Mouse (Mus musculus) forebrain, embryonic 16.5 days (tissue): Measurements from ENCODE around the gene Mapk13. TPM values are rescaled to one million over a fixed set of nuclear protein-coding genes. Genes with fewer than 3 reads are reported as not detected.

Experiments
- ATAC-seq: fragments of 200-750 bp; cut with Nextera tagmentation; 2 replicates; pipeline ENCODE4 v1.8.0; 2017; ENCODE audit warnings: mild to moderate bottlenecking, moderate library complexity
- H3K27ac ChIP-seq: fragments of 300-500 bp; sonication (generic); 2 replicates; pipeline ENCODE4 v1.5.1; 2014; ENCODE audit warnings: low read length, control low read depth
- H3K27me3 ChIP-seq: fragments of 300-500 bp; sonication (generic); replicated peaks from 2 replicates; pipeline ENCODE4 v1.6.1; 2014; ENCODE audit warnings: low read length; ENCODE audit not compliant: control insufficient read depth, insufficient read depth
- H3K36me3 ChIP-seq: fragments of 300-500 bp; sonication (generic); 2 replicates; pipeline ENCODE4 v1.6.1; 2014; ENCODE audit not compliant: control insufficient read depth, insufficient read depth
- H3K4me1 ChIP-seq: fragments of 300-500 bp; sonication (generic); replicated peaks from 2 replicates; pipeline ENCODE4 v1.6.1; 2014; ENCODE audit warnings: low read length; ENCODE audit not compliant: control insufficient read depth, insufficient read depth
- H3K4me2 ChIP-seq: fragments of 300-500 bp; sonication (generic); 2 replicates; pipeline ENCODE4 v1.6.1; 2014; ENCODE audit warnings: mild to moderate bottlenecking, low read length, control low read depth
- H3K4me3 ChIP-seq: fragments of 300-500 bp; sonication (generic); replicated peaks from 2 replicates; pipeline ENCODE4 v1.5.1; 2014; ENCODE audit warnings: mild to moderate bottlenecking, low read length, control low read depth
- H3K9ac ChIP-seq: fragments of 300-500 bp; sonication (generic); replicated peaks from 2 replicates; pipeline ENCODE4 v1.6.1; 2014; ENCODE audit warnings: low read depth, low read length, control low read depth
- H3K9me3 ChIP-seq: fragments of 300-500 bp; sonication (generic); 2 replicates; pipeline ENCODE4 v1.6.1; 2016; ENCODE audit warnings: low read length; ENCODE audit not compliant: control insufficient read depth
- WGBS: fragments of 180-500 bp; shearing (Covaris S2); extraction: QIAGEN DNeasy Blood & Tissue Kit; methylation state at CpG from one replicate; pipeline ENCODE4 v1.1.7; 2014; 5-methylcytosine and 5-hydroxymethylcytosine counted together
- polyA plus RNA-seq: library from polyadenylated mRNA; unstranded; fragments of >200 nt; fragmentation: Nextera tagmentation; extraction: Ambion mirVana; gene quantifications from 2 replicates; pipeline ENCODE4 v1.2.1, GENCODE M21; 2015

Gene Mapk13
- polyA plus RNA-seq, 1 experiment from 2014 or later, result 0.47 TPM

DNA sequence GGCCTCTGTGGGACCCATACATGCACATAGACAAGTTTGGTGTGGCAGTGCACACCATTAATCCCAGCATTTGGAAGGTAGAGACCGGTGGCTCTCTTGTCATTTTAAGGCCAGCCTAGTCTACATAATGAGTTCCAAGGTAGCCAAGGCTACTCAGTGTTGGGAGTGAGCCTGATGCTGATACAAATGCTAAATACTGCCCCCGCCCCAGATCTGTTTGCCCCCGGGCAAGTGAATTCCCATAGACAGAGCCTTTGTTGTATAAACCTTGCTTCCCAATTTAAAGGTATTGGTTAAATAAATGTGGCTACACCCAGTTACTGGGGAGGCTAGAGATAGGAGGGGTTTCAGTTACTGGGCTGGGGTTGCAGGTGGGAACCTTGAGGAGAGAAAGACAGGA is 15.9 kb downstream of the Mapk13 start:
- 92% methylated on average over 3 of the region's 3 CpGs for WGBS
- Histone ChIP-seq H3K4me1 (no peaks in the 10 kb centered on the region), H3K27me3 (no peaks in the 10 kb centered on the region), H3K27ac (no peak overlapping the region), H3K9ac (no peak overlapping the region), H3K4me3 (no peak overlapping the region), H3K36me3 (no peaks in the 10 kb centered on the region), H3K9me3 (no peaks in the 10 kb centered on the region), H3K4me2 (no peak overlapping the region)
- ATAC-seq, result no peak

DNA sequence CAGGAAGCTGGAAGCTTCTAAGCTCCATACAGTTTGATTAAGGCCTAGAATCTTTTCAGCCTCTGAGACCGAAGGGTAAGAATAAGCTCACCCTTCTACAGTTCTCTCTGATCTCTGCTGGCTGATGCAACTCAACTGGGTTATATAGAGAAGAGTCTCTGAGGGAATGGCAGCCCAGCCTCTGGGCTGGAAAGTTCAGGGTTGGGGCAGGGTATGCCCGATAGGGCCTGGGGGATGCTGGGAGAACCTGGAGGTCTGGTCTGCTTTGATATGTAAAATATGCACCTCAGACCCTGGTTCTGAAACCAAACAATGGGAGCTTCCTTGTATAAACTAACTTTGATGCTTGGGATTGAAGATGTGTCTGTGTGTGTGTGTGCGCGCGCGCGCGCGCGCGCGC is 18.4 kb downstream of the Mapk13 start:
- Histone ChIP-seq H3K9me3 (no peaks in the 10 kb centered on the region), H3K4me1 (no peaks in the 10 kb centered on the region), H3K4me3 (no peak overlapping the region), H3K27me3 (no peaks in the 10 kb centered on the region), H3K27ac (no peak overlapping the region), H3K9ac (no peak overlapping the region), H3K36me3 (no peaks in the 10 kb centered on the region), H3K4me2 (no peak overlapping the region)
- no peak for ATAC-seq
- 97% methylated on average over 12 of the region's 12 CpGs for WGBS

DNA sequence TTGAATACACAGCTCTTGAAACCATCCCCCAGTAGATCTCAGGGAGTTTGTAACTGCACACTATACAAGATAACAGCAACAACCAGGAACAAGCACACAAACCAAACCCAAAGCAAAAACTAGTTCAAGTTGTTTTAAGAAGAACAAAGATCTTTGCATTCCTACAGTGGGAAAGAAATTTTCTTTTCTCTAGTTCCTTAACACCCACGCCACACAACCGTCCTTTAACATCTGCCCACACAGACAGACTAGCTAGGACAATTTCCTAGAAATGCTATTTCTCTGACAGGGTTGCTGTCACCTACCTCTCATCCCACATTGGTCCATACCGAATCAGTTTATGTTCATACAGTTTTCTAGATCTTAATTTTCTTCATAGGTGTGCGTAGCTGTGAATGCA is 27.9 kb downstream of the Mapk13 start:
- Histone ChIP-seq H3K27ac (no peak overlapping the region), H3K9me3 (no peaks in the 10 kb centered on the region), H3K9ac (no peak overlapping the region), H3K36me3 (no peaks in the 10 kb centered on the region), H3K4me2 (no peak overlapping the region), H3K4me3 (no peak overlapping the region), H3K4me1 (peaks cover 17% of the 10 kb centered on the region), H3K27me3 (no peaks in the 10 kb centered on the region)
- 92% methylated on average over 4 of the region's 4 CpGs for WGBS
- ATAC-seq, result no peak

DNA sequence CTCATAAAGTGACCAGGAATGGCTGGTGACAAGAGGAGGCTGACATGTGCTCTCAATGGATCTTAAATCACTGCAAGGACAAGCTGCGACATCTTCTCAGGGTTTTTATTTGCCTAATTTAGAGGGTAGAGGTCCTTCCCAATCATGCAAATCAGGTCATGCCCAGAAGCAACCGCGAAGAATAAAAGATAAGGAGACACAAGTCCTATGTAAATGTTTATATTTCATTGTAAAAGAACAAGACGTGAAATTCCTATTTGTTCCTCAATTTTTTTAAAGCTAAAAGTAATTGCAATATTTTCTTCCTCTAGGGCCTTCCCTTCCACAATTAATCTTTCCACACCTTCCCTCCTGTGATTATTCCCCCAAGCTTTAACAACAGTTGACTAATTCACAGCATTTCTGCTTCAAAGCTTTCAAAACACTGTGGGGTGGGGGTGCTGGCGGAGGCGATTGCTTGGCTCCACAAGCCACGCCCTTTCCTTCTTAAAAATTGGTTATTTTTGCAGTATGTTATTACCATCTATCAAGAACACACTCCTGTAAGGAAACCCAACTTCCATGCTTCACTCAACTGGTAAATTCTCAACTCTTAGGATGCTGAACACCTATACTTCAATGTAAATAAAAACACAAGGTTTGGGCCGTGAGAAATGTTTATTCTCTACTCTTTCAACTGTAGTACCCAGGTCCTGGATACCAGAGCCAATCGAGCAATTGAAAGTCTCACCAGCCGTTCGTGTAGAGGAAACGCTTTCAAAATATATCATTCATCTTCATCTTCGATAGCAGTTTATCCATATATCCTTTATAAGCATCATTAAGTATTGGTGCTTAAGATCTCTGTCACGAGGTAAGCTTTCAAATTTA is 30.4 kb downstream of the Mapk13 start:
- H3K27ac ChIP-seq, result peak overlapping the region; percentile 26
- H3K9ac ChIP-seq, result 0 out of 2 replicates have a peak overlapping the region, but pooled peaks have one; percentile 96
- no peak for ATAC-seq
- no peaks in the 10 kb centered on the region for H3K36me3 ChIP-seq
- H3K4me2 ChIP-seq, result peak overlapping the region; percentile 78
- no peaks in the 10 kb centered on the region for H3K9me3 ChIP-seq
- peak overlapping the region; percentile 72 for H3K4me3 ChIP-seq
- H3K4me1 ChIP-seq, result peaks cover 26% of the 10 kb centered on the region
- H3K27me3 ChIP-seq, result no peaks in the 10 kb centered on the region
- WGBS, result 14% methylated on average over 14 of the region's 14 CpGs

DNA sequence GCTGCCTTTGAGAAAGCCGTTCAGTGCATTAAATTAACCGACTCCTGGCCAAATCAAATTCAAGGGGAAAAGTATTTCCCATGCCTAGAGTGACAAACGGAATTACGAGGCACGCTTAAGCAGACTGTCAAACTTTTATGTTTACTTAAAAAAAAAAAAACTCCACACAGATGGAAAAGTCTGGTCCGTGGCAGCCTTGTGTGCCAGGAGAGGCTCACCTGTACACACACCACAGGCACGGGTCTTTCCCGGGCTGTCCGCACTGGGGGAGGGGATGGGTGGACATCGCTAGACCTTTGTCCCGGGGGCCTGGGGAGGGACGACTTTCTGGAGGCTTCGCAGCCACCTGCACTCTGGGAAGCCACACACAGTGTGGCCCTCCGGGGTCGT is 31.2 kb downstream of the Mapk13 start:
- H3K27me3 ChIP-seq, result no peaks in the 10 kb centered on the region
- peak overlapping the region; percentile 72 for H3K4me3 ChIP-seq
- H3K9me3 ChIP-seq, result no peaks in the 10 kb centered on the region
- peak overlapping the region; percentile 99 for H3K27ac ChIP-seq
- ATAC-seq, result no peak
- peak overlapping the region; percentile 78 for H3K4me2 ChIP-seq
- no peaks in the 10 kb centered on the region for H3K36me3 ChIP-seq
- 0% methylated on average over 15 of the region's 15 CpGs for WGBS
- H3K9ac ChIP-seq, result peak overlapping the region; percentile 96
- H3K4me1 ChIP-seq, result peaks cover 26% of the 10 kb centered on the region

DNA sequence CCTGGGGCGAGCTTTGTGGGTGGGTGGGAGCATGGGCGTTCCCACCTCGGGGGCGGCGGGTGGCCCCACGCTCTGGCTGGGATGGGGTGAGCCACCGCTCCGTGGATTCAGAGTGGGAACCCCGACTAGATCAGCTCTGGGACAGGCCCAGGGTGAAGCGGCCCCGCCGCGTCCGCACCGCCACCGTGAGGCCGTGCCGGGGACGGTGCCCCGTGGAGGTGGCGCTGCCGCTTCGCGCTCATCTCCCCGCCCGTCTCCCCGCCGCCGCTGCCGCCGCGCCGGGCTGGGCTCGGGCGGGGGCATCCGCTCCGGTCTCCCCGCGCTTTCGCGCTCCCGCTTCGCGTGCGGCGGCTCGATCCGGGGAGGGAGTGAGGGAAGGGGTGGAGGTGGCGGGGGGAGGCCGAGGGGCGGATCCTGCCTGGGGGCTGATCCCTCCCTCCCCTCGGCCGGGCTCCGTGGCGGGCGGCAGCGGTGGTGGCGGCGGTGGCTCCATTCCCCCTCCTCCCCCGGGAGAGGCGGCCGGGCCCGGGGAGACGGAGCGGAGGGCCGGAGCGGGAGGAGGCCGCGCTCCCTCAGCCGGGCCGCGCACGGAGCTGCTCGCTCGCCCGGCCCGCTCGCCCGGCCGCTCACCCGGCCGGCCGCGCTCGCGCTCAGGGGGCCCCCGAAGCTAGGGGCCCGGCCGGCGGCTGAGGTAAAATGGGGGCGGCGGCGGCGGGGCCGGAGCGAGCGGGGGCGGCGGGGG is 31.7 kb downstream of the Mapk13 start, which contains the start of gene Brpf3:
Gene Brpf3 (plus strand): TSS at position 420 of the 742 bp plus-strand sequence.
- Histone ChIP-seq H3K4me1 (peaks cover 26% of the 10 kb centered on the region), H3K4me2 (peak within 1 kb of the TSS; percentile 91), H3K9ac (peak within 1 kb of the TSS; percentile 96), H3K4me3 (peak within 1 kb of the TSS; percentile 72), H3K9me3 (no peaks in the 10 kb centered on the region), H3K27me3 (no peaks in the 10 kb centered on the region), H3K36me3 (no peaks in the 10 kb centered on the region), H3K27ac (peak within 1 kb of the TSS; percentile 99)
- ATAC-seq, result peak; percentile 67
- WGBS, result 0% methylated on average over 38 of the region's 99 CpGs

DNA sequence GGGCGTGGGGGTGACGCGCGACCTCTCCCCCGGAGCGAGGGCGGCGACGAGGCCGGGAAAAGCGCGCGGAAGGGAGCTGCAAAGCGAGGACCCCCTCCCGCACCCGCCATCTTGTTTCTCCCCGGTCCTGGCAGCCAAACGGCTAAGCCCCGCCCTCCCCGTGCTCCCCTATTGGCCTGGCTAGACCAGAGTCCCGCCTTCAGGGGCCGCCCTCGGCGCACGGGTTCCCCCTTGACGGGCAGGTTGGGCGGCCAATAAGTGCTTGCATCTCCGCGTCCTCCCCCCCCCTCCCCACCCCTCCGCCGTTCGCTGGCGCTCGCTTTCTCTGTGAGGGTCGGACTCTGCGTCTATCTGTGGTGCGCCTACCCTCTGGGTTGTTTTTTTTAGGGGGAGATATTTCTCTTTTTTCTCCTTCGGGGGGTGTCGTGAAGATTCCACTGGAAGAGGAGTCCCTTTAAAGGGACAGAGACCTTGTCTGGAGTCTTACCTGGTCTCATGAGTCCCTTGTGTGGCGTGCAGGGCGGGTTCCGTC is 32.4 kb downstream of the Mapk13 start:
- peaks cover 26% of the 10 kb centered on the region for H3K4me1 ChIP-seq
- 0% methylated on average over 41 of the region's 42 CpGs for WGBS

DNA sequence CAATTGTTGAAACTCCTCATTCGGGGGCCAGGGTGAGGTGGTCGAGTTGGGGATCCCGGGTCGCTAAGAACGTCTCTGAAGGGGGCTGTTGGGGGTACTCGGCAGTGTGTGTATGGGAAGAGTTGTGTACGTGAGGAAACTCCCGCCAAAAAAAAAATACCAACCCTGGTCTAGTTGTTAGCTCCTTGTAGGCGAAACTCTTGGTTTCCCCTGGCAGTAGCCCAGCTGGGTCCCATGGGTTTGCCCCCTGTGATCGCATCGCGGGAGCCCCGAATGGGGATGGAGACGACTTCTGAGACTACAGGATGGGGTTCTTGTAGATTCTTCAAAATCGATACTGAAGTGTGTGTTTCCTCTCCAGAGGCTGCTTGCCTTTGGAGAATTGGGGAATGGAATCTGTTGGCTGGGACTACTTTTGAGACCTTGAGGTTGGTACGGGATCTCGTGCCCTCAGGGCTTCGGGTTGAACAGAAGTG is 32.9 kb downstream of the Mapk13 start:
- Histone ChIP-seq H3K4me2 (peak overlapping the region; percentile 91), H3K4me1 (peaks cover 26% of the 10 kb centered on the region), H3K9me3 (no peaks in the 10 kb centered on the region), H3K27ac (peak overlapping the region; percentile 65), H3K4me3 (peak overlapping the region; percentile 72), H3K36me3 (peaks cover 9% of the 10 kb centered on the region), H3K27me3 (no peaks in the 10 kb centered on the region), H3K9ac (peak overlapping the region; percentile 70)
- ATAC-seq, result no peak; the same call in 1 of the 2 replicates
- 2% methylated on average over 18 of the region's 18 CpGs for WGBS

More for the DNA sequence above, 32.4 kb downstream of the Mapk13 start:
- H3K27ac ChIP-seq, result peak overlapping the region; percentile 99
- H3K9me3 ChIP-seq, result no peaks in the 10 kb centered on the region
- H3K4me2 ChIP-seq, result peak overlapping the region; percentile 91
- no peaks in the 10 kb centered on the region for H3K27me3 ChIP-seq
- H3K4me3 ChIP-seq, result peak overlapping the region; percentile 72
- H3K9ac ChIP-seq, result peak overlapping the region; percentile 96
- ATAC-seq, result peak; percentile 98
- peaks cover 5% of the 10 kb centered on the region; the same call in 1 of the 2 replicates for H3K36me3 ChIP-seq

DNA sequence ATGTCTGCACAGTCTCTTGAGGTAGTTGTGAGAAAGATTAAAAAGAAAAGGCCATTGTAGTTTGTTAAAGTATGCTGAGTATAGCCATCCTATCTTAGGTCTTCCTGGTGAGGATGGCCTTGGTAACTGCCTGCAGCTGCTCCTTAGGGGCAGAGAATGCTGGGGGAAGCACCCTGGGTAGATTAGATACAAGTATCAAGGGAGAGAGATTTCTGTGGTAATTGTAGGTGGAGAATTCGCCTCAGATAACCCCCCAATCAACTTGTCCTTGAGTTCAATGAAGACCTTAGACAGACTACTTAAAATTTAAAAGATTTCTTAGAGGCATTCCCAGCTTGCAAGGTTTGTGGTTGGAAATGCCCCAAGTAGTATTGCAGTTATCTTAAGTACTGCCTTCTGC is 34.2 kb downstream of the Mapk13 start:
- Histone ChIP-seq H3K9ac (no peak overlapping the region), H3K4me2 (no peak overlapping the region), H3K36me3 (peaks cover 17% of the 10 kb centered on the region), H3K4me3 (no peak overlapping the region), H3K27me3 (no peaks in the 10 kb centered on the region), H3K4me1 (peaks cover 26% of the 10 kb centered on the region), H3K27ac (no peak overlapping the region), H3K9me3 (no peaks in the 10 kb centered on the region)
- 81% methylated on average over 1 of the region's 1 CpGs for WGBS
- ATAC-seq, result no peak
